Mouse (Mus musculus) cerebellum, adult 2 months (tissue): ENCODE results near the gene Wasf1.

ENCODE experiments used
- CTCF ChIP-seq: fragments of 200-500 bp; IDR thresholded peaks from 2 replicates; pipeline ENCODE4 v1.5.1; 2011; ENCODE audit warnings: low read depth, mild to moderate bottlenecking, control low read depth, low read length, moderate library complexity, borderline replicate concordance; ENCODE audit not compliant: insufficient read depth
- POLR2A ChIP-seq: fragments of 200-500 bp; IDR thresholded peaks from 2 replicates; pipeline ENCODE4 v1.6.1; 2011; ENCODE audit warnings: low read length, control low read depth, borderline replicate concordance; ENCODE audit not compliant: insufficient read depth

DNA sequence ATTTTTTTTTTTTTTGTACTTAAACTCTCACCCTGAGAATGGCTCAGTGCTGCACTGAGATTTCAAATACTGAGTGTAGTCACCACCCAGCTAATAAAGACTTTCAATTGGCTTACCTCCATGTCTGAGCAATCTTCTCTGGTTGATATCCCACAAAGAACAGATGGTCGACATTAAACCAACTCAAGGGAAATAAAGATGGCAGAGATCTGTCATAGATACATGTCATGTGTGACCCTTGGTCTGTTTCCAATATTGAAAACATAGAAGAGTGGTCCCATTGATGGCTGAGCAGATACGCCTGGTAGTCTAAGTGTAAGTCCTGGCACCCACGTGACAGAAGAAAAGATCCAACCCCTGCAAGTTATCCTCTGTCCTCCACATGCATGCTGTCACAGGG is 101.3 kb downstream of the Wasf1 start:
- no peak for TF ChIP-seq POLR2A
- no peak for TF ChIP-seq CTCF
